Comparison of ENCODE assay signal across 23 mouse cellular contexts in genomic region chrX:101388866-101389537, GRCm38 (mm10). TPM values are rescaled to one million over a fixed set of nuclear protein-coding genes. Genes with fewer than 3 reads are reported as not detected.
DNase-seq lines count a peak whose midpoint lies in the region; ATAC-seq and TF ChIP-seq lines count a peak whose summit lies in the region.
"Had no signal": no experiment of that assay in that cellular context is flagged by ENCODE, and none has a peak within 500 bp of the region (broad histone marks: within the 10 kb centered on the region; RNA-seq: fewer than 3 reads in every experiment).

No protein-coding gene starts in this region.

- H3K4me1 ChIP-seq in forebrain, embryonic 15.5 days: peaks cover 9% of the 10 kb centered on the region; the same call in 1 of the 2 replicates
- peaks cover 13% of the 10 kb centered on the region for H3K4me1 ChIP-seq in forebrain, embryonic 10.5 days
- H3K4me1 ChIP-seq in midbrain, postnatal 0 days (ENCODE audit: insufficient read depth, low read length): no peaks in the 10 kb centered on the region
- peaks cover 4% of the 10 kb centered on the region; the same call in 1 of the 2 replicates for H3K4me1 ChIP-seq in midbrain, embryonic 13.5 days (replicated peaks)
- H3K4me1 ChIP-seq: hindbrain, embryonic 15.5 days had no signal

- H3K36me3 ChIP-seq in forebrain, embryonic 15.5 days: no peaks in the 10 kb centered on the region
- H3K36me3 ChIP-seq in forebrain, embryonic 10.5 days (replicated peaks): no peaks in the 10 kb centered on the region
- no peaks in the 10 kb centered on the region for H3K36me3 ChIP-seq in midbrain, postnatal 0 days (ENCODE audit: insufficient read depth, low read length)
- H3K36me3 ChIP-seq in midbrain, embryonic 13.5 days: no peaks in the 10 kb centered on the region
- H3K36me3 ChIP-seq: hindbrain, embryonic 15.5 days had no signal

- H3K9me3 ChIP-seq in forebrain, embryonic 15.5 days: no peaks in the 10 kb centered on the region
- H3K9me3 ChIP-seq in forebrain, embryonic 10.5 days: no peaks in the 10 kb centered on the region
- no peaks in the 10 kb centered on the region for H3K9me3 ChIP-seq in midbrain, postnatal 0 days (ENCODE audit: low read length)
- H3K9me3 ChIP-seq in midbrain, embryonic 13.5 days: no peaks in the 10 kb centered on the region
- H3K9me3 ChIP-seq: hindbrain, embryonic 15.5 days had no signal

- H3K9ac ChIP-seq in forebrain, embryonic 15.5 days (replicated peaks): no peak overlapping the region
- no peak overlapping the region for H3K9ac ChIP-seq in midbrain, postnatal 0 days (replicated peaks; ENCODE audit: low read length, poor library complexity, severe bottlenecking)
- no peak overlapping the region for H3K9ac ChIP-seq in midbrain, embryonic 13.5 days (replicated peaks)
- H3K9ac ChIP-seq: hindbrain, embryonic 15.5 days; liver, postnatal 0 days had no signal

- peak; percentile 39 for ATAC-seq in forebrain, embryonic 15.5 days (replicated peaks)
- peak; percentile 41 for ATAC-seq in midbrain, postnatal 0 days (ENCODE audit: low FRiP score)
- no peak for ATAC-seq in midbrain, embryonic 13.5 days
- ATAC-seq: liver, postnatal 0 days had no signal

- no peak for DNase-seq in forebrain, embryonic 10.5 days (ENCODE audit: extremely low spot score, low spot score)
- peak; percentile 8 for DNase-seq in kidney, postnatal 14 days
- DNase-seq in kidney, postnatal 4 days: no peak
- peak; percentile 44 for DNase-seq in midbrain, postnatal 0 days (ENCODE audit: low spot score)
- peak; percentile 14 to 55 for DNase-seq in layer of hippocampus, postnatal 14 days (ENCODE audit: low spot score in 2 of 2)
- DNase-seq in cerebellum, postnatal 14 days: no peak
- DNase-seq: adrenal gland, adult 2 months; cerebellum, adult 2 months; liver, postnatal 0 days; retina, postnatal 1 day had no signal

- TF ChIP-seq CTCF in midbrain, postnatal 0 days (IDR thresholded peaks at IDR 0.05): no peak

- no peak overlapping the region; the same call in 1 of the 2 replicates for H3K27ac ChIP-seq in forebrain, embryonic 15.5 days (replicated peaks)
- H3K27ac ChIP-seq in forebrain, embryonic 10.5 days: no peak overlapping the region
- no peak overlapping the region for H3K27ac ChIP-seq in midbrain, postnatal 0 days (ENCODE audit: low read depth, low read length)
- no peak overlapping the region for H3K27ac ChIP-seq in midbrain, embryonic 13.5 days
- H3K27ac ChIP-seq: hindbrain, embryonic 15.5 days; kidney, postnatal 0 days; left cerebral cortex, adult 2 months had no signal

- 0 out of 2 replicates have a peak, but pooled peaks cover 2% of the 10 kb centered on the region for H3K27me3 ChIP-seq in forebrain, embryonic 15.5 days
- H3K27me3 ChIP-seq in forebrain, embryonic 10.5 days (ENCODE audit: poor library complexity, severe bottlenecking): peaks cover 86% of the 10 kb centered on the region
- no peaks in the 10 kb centered on the region; the same call in 1 of the 2 replicates for H3K27me3 ChIP-seq in midbrain, postnatal 0 days (ENCODE audit: insufficient read depth, low read length)
- H3K27me3 ChIP-seq in midbrain, embryonic 13.5 days: peaks cover 34% of the 10 kb centered on the region
- H3K27me3 ChIP-seq: CH12.LX had no signal

- WGBS in forebrain, embryonic 15.5 days: 54% methylated on average over 5 of the region's 5 CpGs
- 70% methylated on average over 5 of the region's 5 CpGs for WGBS in forebrain, embryonic 10.5 days
- WGBS in midbrain, postnatal 0 days: 42% methylated on average over 5 of the region's 5 CpGs
- 59% methylated on average over 5 of the region's 5 CpGs for WGBS in midbrain, embryonic 13.5 days

- H3K4me2 ChIP-seq in forebrain, embryonic 15.5 days (replicated peaks): no peak overlapping the region
- no peak overlapping the region for H3K4me2 ChIP-seq in midbrain, postnatal 0 days (ENCODE audit: low read depth, low read length, poor library complexity, severe bottlenecking)
- no peak overlapping the region for H3K4me2 ChIP-seq in midbrain, embryonic 13.5 days (replicated peaks)
- H3K4me2 ChIP-seq: heart, embryonic 11.5 days; hindbrain, embryonic 15.5 days had no signal

- H3K4me3 ChIP-seq in forebrain, embryonic 15.5 days: no peak overlapping the region
- no peak overlapping the region for H3K4me3 ChIP-seq in forebrain, embryonic 10.5 days
- H3K4me3 ChIP-seq in midbrain, postnatal 0 days (ENCODE audit: low read depth, low read length): no peak overlapping the region
- H3K4me3 ChIP-seq in midbrain, embryonic 13.5 days (replicated peaks): no peak overlapping the region
- H3K4me3 ChIP-seq: erythroblast, embryonic 14.5 days; hindbrain, embryonic 15.5 days; left cerebral cortex, adult 2 months had no signal

RNA-seq across cellular contexts. Expression of gene Gjb1, which starts 12.8 kb away (rescaled TPM):
- polyA plus RNA-seq in forebrain, embryonic 15.5 days (2015; fragmentation: Nextera tagmentation; extraction: Ambion mirVana): 0.29 and 0.60 TPM in 2 replicates
- polyA plus RNA-seq in forebrain, embryonic 10.5 days (2016; fragmentation: Nextera tagmentation; extraction: Ambion mirVana): not detected in 2 replicates
- 1.5 and 2.1 TPM in 2 replicates for total RNA-seq in midbrain, postnatal 0 days (2014; rRNA removed)
- 1.7 and 2.4 TPM in 2 replicates for polyA plus RNA-seq in midbrain, postnatal 0 days (2015; fragmentation: Nextera tagmentation; extraction: Ambion mirVana)
- 0.47 and 0.48 TPM in 2 replicates for polyA plus RNA-seq in midbrain, embryonic 13.5 days (2015; fragmentation: Nextera tagmentation; extraction: Ambion mirVana)
- total RNA-seq in layer of hippocampus, postnatal 14 days (2021): 1 to 10 TPM; 4.6 to 5.5 TPM
- total RNA-seq: CH12.LX; common myeloid progenitor, adult 5-6 weeks; heart, postnatal 25 days; megakaryocyte-erythroid progenitor cell, adult 5-6 weeks; neutrophil, adult 5-6 weeks had no signal

RNA-seq across cellular contexts. Expression of gene Zmym3, which starts 31.6 kb away (rescaled TPM):
- 61.9 and 63.1 TPM in 2 replicates for polyA plus RNA-seq in forebrain, embryonic 15.5 days (2015; fragmentation: Nextera tagmentation; extraction: Ambion mirVana)
- polyA plus RNA-seq in forebrain, embryonic 10.5 days (2016; fragmentation: Nextera tagmentation; extraction: Ambion mirVana): 20.4 and 24.2 TPM in 2 replicates
- 226 and 247 TPM in 2 replicates for total RNA-seq in midbrain, postnatal 0 days (2014; rRNA removed)
- polyA plus RNA-seq in midbrain, postnatal 0 days (2015; fragmentation: Nextera tagmentation; extraction: Ambion mirVana): 117 and 129 TPM in 2 replicates
- 60.3 and 62.7 TPM in 2 replicates for polyA plus RNA-seq in midbrain, embryonic 13.5 days (2015; fragmentation: Nextera tagmentation; extraction: Ambion mirVana)
- total RNA-seq in layer of hippocampus, postnatal 14 days (2021): 100 to 1,000 TPM; 131 to 135 TPM

RNA-seq across cellular contexts. Expression of gene Nono, which starts 40.1 kb away (rescaled TPM):
- polyA plus RNA-seq in forebrain, embryonic 15.5 days (2015; fragmentation: Nextera tagmentation; extraction: Ambion mirVana): 459 and 484 TPM in 2 replicates
- polyA plus RNA-seq in forebrain, embryonic 10.5 days (2016; fragmentation: Nextera tagmentation; extraction: Ambion mirVana): 639 and 665 TPM in 2 replicates
- total RNA-seq in midbrain, postnatal 0 days (2014; rRNA removed): 223 and 265 TPM in 2 replicates
- polyA plus RNA-seq in midbrain, postnatal 0 days (2015; fragmentation: Nextera tagmentation; extraction: Ambion mirVana): 175 and 176 TPM in 2 replicates
- 483 and 484 TPM in 2 replicates for polyA plus RNA-seq in midbrain, embryonic 13.5 days (2015; fragmentation: Nextera tagmentation; extraction: Ambion mirVana)
- 100 to 1,000 TPM; 142 to 155 TPM for total RNA-seq in layer of hippocampus, postnatal 14 days (2021)

RNA-seq across cellular contexts. Expression of gene Itgb1bp2, which starts 59.9 kb away (rescaled TPM):
- 1.8 and 2.6 TPM in 2 replicates for polyA plus RNA-seq in forebrain, embryonic 15.5 days (2015; fragmentation: Nextera tagmentation; extraction: Ambion mirVana)
- polyA plus RNA-seq in forebrain, embryonic 10.5 days (2016; fragmentation: Nextera tagmentation; extraction: Ambion mirVana): 2.0 and 2.1 TPM in 2 replicates
- 2.6 and 2.7 TPM in 2 replicates for total RNA-seq in midbrain, postnatal 0 days (2014; rRNA removed)
- polyA plus RNA-seq in midbrain, postnatal 0 days (2015; fragmentation: Nextera tagmentation; extraction: Ambion mirVana): 0.88 and 1.4 TPM in 2 replicates
- polyA plus RNA-seq in midbrain, embryonic 13.5 days (2015; fragmentation: Nextera tagmentation; extraction: Ambion mirVana): 2.8 TPM in 2 replicates
- total RNA-seq in layer of hippocampus, postnatal 14 days (2021): 1 to 10 TPM in 1 of 2 experiments, under 1 TPM in 1; 0.74 to 1.5 TPM
- polyA plus RNA-seq: small intestine, adult 2 months had no signal

Comparison
In these comparisons a context has a peak if more than half of its experiments do, and no peak if none do; other contexts are left out.
1. DNase-seq: peak in kidney, postnatal 14 days (single experiment), midbrain, postnatal 0 days (single experiment) and layer of hippocampus, postnatal 14 days (2 of 2); none in forebrain, embryonic 10.5 days (single experiment), kidney, postnatal 4 days (0 of 2) and cerebellum, postnatal 14 days (0 of 2).